Mouse (Mus musculus) stomach, postnatal 0 days (tissue): ENCODE measurements at regions not wholly inside any gene's neighbourhood (a gene's known extent, or its start where the extent isn't known, plus 50 kb on each side); places are given as distances from the start of the nearest gene placed in this dataset.

Source experiments
- CTCF ChIP-seq: IDR thresholded peaks from 2 replicates; pipeline ENCODE4 v1.5.1; 2016; ENCODE audit warnings: antibody characterized with exemption, low read depth, mild to moderate bottlenecking, moderate library complexity
- EP300 ChIP-seq: optimal IDR thresholded peaks from 2 replicates; pipeline ENCODE3; 2016; ENCODE audit warnings: antibody characterized with exemption

DNA sequence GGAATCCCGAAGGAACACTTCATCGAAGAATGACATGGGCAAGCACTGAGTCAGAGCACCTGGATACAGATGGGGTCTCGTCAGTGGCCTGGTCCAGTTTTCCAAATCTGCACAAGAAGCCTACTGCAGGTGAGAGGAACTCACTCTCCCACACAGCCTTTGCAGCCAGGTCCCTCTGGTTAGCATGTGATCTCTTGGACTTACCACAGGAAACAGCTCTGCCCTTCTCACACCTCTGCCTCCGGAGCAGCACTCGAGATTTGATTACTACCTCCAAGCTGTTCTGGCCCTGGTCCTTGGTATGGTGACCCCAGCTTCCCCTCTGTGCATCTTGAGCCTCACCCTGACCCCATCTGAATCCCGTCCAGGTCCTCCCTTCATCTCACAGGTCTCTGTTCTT, 128.5 kb upstream of the Zfp618 start:
- TF ChIP-seq CTCF (no peak), EP300 (no peak)
